Mouse (Mus musculus) cerebellum, postnatal 4 days (tissue): Measurements from ENCODE around the gene Ocm.
A peak's percentile ranks its signal among the peaks of the same experiment; 100 is the strongest.

ENCODE experiments used
- DNase-seq, 2 experiments: peaks; one replicate each; pipeline ENCODE4 v3.0.0; 2022; ENCODE audit warnings: low spot score in 2 of 2, mixed read lengths in 1 of 2

Gene Ocm

GRCm38 (mm10) chr5:144002461-144003192 lies 23.8 kb downstream of the Ocm start:
- DNase-seq: no peak

GRCm38 (mm10) chr5:143999409-143999808 lies 27.1 kb downstream of the Ocm start:
- DNase-seq: no peak

- no peak for DNase-seq
Measured at GRCm38 (mm10) chr5:143994632-143995365, 31.7 kb downstream of the Ocm start.

GRCm38 (mm10) chr5:143993849-143994248 lies 32.6 kb downstream of the Ocm start:
- DNase-seq: no peak

- DNase-seq: no peak
Measured at GRCm38 (mm10) chr5:143993260-143993659, 33.2 kb downstream of the Ocm start.

- DNase-seq: no peak
Measured at GRCm38 (mm10) chr5:143992661-143993060, 33.8 kb downstream of the Ocm start.

GRCm38 (mm10) chr5:143990086-143990485 lies 36.4 kb downstream of the Ocm start:
- DNase-seq: no peak

GRCm38 (mm10) chr5:143989046-143989445 lies 37.4 kb downstream of the Ocm start:
- DNase-seq: no peak

- no peak for DNase-seq
Measured at GRCm38 (mm10) chr5:143987596-143987995, 38.9 kb downstream of the Ocm start.

GRCm38 (mm10) chr5:143985381-143985780 lies 41.1 kb downstream of the Ocm start:
- no peak for DNase-seq

- DNase-seq: no peak
Measured at GRCm38 (mm10) chr5:143982361-143982760, 44.1 kb downstream of the Ocm start.

GRCm38 (mm10) chr5:143980858-143981257 lies 45.6 kb downstream of the Ocm start:
- no peak for DNase-seq

- no peak for DNase-seq
Measured at GRCm38 (mm10) chr5:143976726-143977431, 49.6 kb downstream of the Ocm start.

GRCm38 (mm10) chr5:143976232-143976631 lies 50.2 kb downstream of the Ocm start:
- no peak for DNase-seq

- DNase-seq: no peak
Measured at GRCm38 (mm10) chr5:143975631-143975933, 50.9 kb downstream of the Ocm start.

GRCm38 (mm10) chr5:143974931-143975630 lies 51.4 kb downstream of the Ocm start:
- peak in 1 of 2 experiments; percentile 56 for DNase-seq

GRCm38 (mm10) chr5:143972628-143973027 lies 53.8 kb downstream of the Ocm start:
- no peak for DNase-seq
